Mouse (Mus musculus) erythroblast, adult 5-6 weeks (primary cell): ENCODE measurements around the gene Cep57l1. TPM values are rescaled to one million over a fixed set of nuclear protein-coding genes. Genes with fewer than 3 reads are reported as not detected.
"Not testable (repeated sequence)": the region's sequence is repeated elsewhere in the genome, so short reads cannot be mapped to it uniquely, and the experiment has no call there.

Experiments
- ATAC-seq: replicated peaks from 2 replicates; pipeline ENCODE4 v1.8.0; 2016; ENCODE audit warnings: moderate number of reproducible peaks, mild to moderate bottlenecking, moderate TSS enrichment, inconsistent platforms; ENCODE audit not compliant: poor library complexity, low FRiP score, severe bottlenecking
- total RNA-seq, 2 experiments: library from RNA; stranded (forward) in 1 of 2; stranded (reverse) in 1 of 2; fragments of 150-400 nt in 1 of 2; fragments of 200-764, 138-1000 nt in 1 of 2; gene quantifications; 2 replicates each; pipeline versions ENCODE4 v1.2.3 to v1.2.4; 2015 to 2017; ENCODE audit warnings: low replicate concordance in 2 of 2

Gene Cep57l1
- total RNA-seq (2015; ENCODE audit: low replicate concordance) (11.5 and 12.7 TPM in 2 replicates), total RNA-seq (2017; ENCODE audit: low replicate concordance) (7.1 and 12.5 TPM in 2 replicates)

GRCm38 (mm10) chr10:41809771-41810563, at the start of gene Cep57l1, which contains the start of gene Sesn1:
Cep57l1 (minus strand) TSS chr10:41809871.
Sesn1 (plus strand) TSS chr10:41809935.
- ATAC-seq = peak; percentile 81

GRCm38 (mm10) chr10:41848721-41849120, 39.0 kb upstream of the Cep57l1 start:
- no peak for ATAC-seq

GRCm38 (mm10) chr10:41847737-41848136, 38.1 kb upstream of the Cep57l1 start:
- no peak for ATAC-seq

GRCm38 (mm10) chr10:41838911-41839310, 29.2 kb upstream of the Cep57l1 start:
- no peak for ATAC-seq

- ATAC-seq = no peak
Observed at GRCm38 (mm10) chr10:41834131-41834530, 24.5 kb upstream of the Cep57l1 start.

- ATAC-seq = no peak
Observed at GRCm38 (mm10) chr10:41832191-41832590, 22.5 kb upstream of the Cep57l1 start.

GRCm38 (mm10) chr10:41830851-41831522, 21.3 kb upstream of the Cep57l1 start:
- peak; percentile 82 for ATAC-seq

- no peak for ATAC-seq
Observed at GRCm38 (mm10) chr10:41830445-41830844, 20.8 kb upstream of the Cep57l1 start.

- no peak for ATAC-seq
Observed at GRCm38 (mm10) chr10:41829980-41830379, 20.3 kb upstream of the Cep57l1 start.

GRCm38 (mm10) chr10:41829191-41829590, 19.5 kb upstream of the Cep57l1 start:
- no peak for ATAC-seq

GRCm38 (mm10) chr10:41827784-41828183, 18.1 kb upstream of the Cep57l1 start:
- ATAC-seq = no peak

- no peak for ATAC-seq
Observed at GRCm38 (mm10) chr10:41826526-41827116, 16.9 kb upstream of the Cep57l1 start.

- no peak for ATAC-seq
Observed at GRCm38 (mm10) chr10:41825996-41826395, 16.3 kb upstream of the Cep57l1 start.

GRCm38 (mm10) chr10:41825041-41825440, 15.4 kb upstream of the Cep57l1 start:
- no peak for ATAC-seq

- no peak for ATAC-seq
Observed at GRCm38 (mm10) chr10:41823916-41824315, 14.2 kb upstream of the Cep57l1 start.

- not testable (repeated sequence) for ATAC-seq
Observed at GRCm38 (mm10) chr10:41823282-41823675, 13.6 kb upstream of the Cep57l1 start.

GRCm38 (mm10) chr10:41822573-41823281, 13.1 kb upstream of the Cep57l1 start:
- no peak for ATAC-seq

GRCm38 (mm10) chr10:41821171-41821570, 11.5 kb upstream of the Cep57l1 start:
- no peak for ATAC-seq

GRCm38 (mm10) chr10:41820401-41820800, 10.7 kb upstream of the Cep57l1 start:
- ATAC-seq = no peak

- no peak for ATAC-seq
Observed at GRCm38 (mm10) chr10:41819307-41819706, 9.6 kb upstream of the Cep57l1 start.
